Mouse (Mus musculus) lung, adult 2 months (tissue): ENCODE measurements at regions not wholly inside any gene's neighbourhood (a gene's known extent, or its start where the extent isn't known, plus 50 kb on each side); places are given as distances from the start of the nearest gene placed in this dataset.

Source experiments
- CTCF ChIP-seq: fragments of 200-500 bp; IDR thresholded peaks from 2 replicates; pipeline ENCODE4 v1.5.1; 2011; ENCODE audit warnings: mild to moderate bottlenecking, low read length, control low read depth; ENCODE audit not compliant: insufficient read depth
- POLR2A ChIP-seq: fragments of 200-500 bp; IDR thresholded peaks from 2 replicates; pipeline ENCODE4 v1.6.1; 2011; ENCODE audit warnings: low read depth, mild to moderate bottlenecking, control low read depth, low read length, borderline replicate concordance; ENCODE audit errors: extremely low read depth

DNA sequence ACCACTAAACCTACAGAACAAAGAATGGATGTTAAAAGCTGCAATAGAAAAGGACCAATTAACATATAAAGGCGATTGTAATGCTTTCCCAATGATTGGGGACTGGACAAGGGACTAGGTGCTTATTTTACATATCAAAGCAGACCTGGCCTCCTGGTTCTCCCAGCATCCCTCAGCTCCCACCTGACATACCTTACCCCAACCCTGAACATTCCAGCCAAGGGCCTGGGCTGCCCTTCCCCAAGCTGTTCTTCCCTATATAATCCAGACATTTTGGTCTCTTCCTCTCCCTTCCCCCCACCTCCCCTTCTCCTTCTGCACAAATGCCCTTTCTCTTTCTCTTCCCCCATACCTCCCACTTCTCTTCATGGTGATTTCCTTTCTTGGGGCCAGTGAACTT, 57.9 kb upstream of the Col13a1 start:
- TF ChIP-seq CTCF (no peak), POLR2A (no peak)
